In genomic region chr9:106367001-106367400, GRCm38 (mm10) we compare ENCODE assay signal across 8 mouse cellular contexts. TPM values are rescaled to one million over a fixed set of nuclear protein-coding genes. Genes with fewer than 3 reads are reported as not detected.
DNase-seq lines count a peak whose midpoint lies in the region; ATAC-seq and TF ChIP-seq lines count a peak whose summit lies in the region.

No protein-coding gene starts in this region.

- H3K79me2 ChIP-seq in myocyte (ENCODE audit: control insufficient read depth, insufficient read depth): peaks cover 20% of the 10 kb centered on the region

- TF ChIP-seq POLR2A in bone marrow macrophage, adult 2 months (IDR thresholded peaks at IDR 0.05; ENCODE audit: borderline replicate concordance, low read depth, low read length): no peak
- no peak for TF ChIP-seq POLR2A in myocyte (IDR thresholded peaks at IDR 0.05; ENCODE audit: insufficient read length, low read depth)

- peak overlapping the region; percentile 90 for H3K27ac ChIP-seq in bone marrow macrophage, adult 2 months (ENCODE audit: insufficient read depth, low read depth, low read length)
- peak overlapping the region; percentile 93; the same call in 1 of the 2 replicates for H3K27ac ChIP-seq in intestine, embryonic 15.5 days

- H3K4me2 ChIP-seq in intestine, embryonic 15.5 days (replicated peaks): peak overlapping the region; percentile 97
- peak overlapping the region; percentile 88 for H3K4me2 ChIP-seq in myocyte (ENCODE audit: low read depth)

- no peaks in the 10 kb centered on the region for H3K27me3 ChIP-seq in intestine, embryonic 15.5 days (replicated peaks)
- no peaks in the 10 kb centered on the region for H3K27me3 ChIP-seq in myocyte (ENCODE audit: control insufficient read depth, insufficient read depth, insufficient read length)

- peak overlapping the region; percentile 59 for H3K4me3 ChIP-seq in bone marrow macrophage, adult 2 months (ENCODE audit: insufficient read depth, low read length)
- peak overlapping the region; percentile 93 for H3K4me3 ChIP-seq in intestine, embryonic 15.5 days (replicated peaks)
- H3K4me3 ChIP-seq in myocyte: peak overlapping the region; percentile 78

- peak; percentile 54 for DNase-seq in kidney, adult 9 months
- no peak for DNase-seq in kidney, postnatal 10 days
- DNase-seq in adrenal gland, postnatal 10 days: no peak
- no peak for DNase-seq in frontal cortex, postnatal 10 days (ENCODE audit: low spot score in 2 of 2)
- no peak for DNase-seq in kidney, adult 11 months

- peak overlapping the region; percentile 68 for H3ac ChIP-seq in myocyte (ENCODE audit: control insufficient read depth, insufficient read length)

- H3K4me1 ChIP-seq in bone marrow macrophage, adult 2 months (ENCODE audit: control insufficient read depth, insufficient read depth, low read length): peaks cover 37% of the 10 kb centered on the region
- peaks cover 31% of the 10 kb centered on the region for H3K4me1 ChIP-seq in intestine, embryonic 15.5 days (replicated peaks)

- H3K36me3 ChIP-seq in intestine, embryonic 15.5 days: 0 out of 2 replicates have a peak, but pooled peaks cover 3% of the 10 kb centered on the region
- H3K36me3 ChIP-seq in myocyte (ENCODE audit: control insufficient read depth, insufficient read depth): no peaks in the 10 kb centered on the region

- 0 out of 2 replicates have a peak, but pooled peaks have one; percentile 0 for ATAC-seq in intestine, embryonic 15.5 days

- WGBS in intestine, embryonic 15.5 days: 19% methylated on average over 5 of the region's 5 CpGs

- TF ChIP-seq CTCF in bone marrow macrophage, adult 2 months (IDR thresholded peaks at IDR 0.05; ENCODE audit: low read depth, low read length): no peak

- no peaks in the 10 kb centered on the region for H3K9me3 ChIP-seq in intestine, embryonic 15.5 days

- H3K9ac ChIP-seq in intestine, embryonic 15.5 days: peak overlapping the region; percentile 44

TF ChIP-seq in myocyte, 11 proteins besides CTCF, POLR2A, EP300 and RAD21:
- no peak for TF ChIP-seq USF1 (IDR thresholded peaks at IDR 0.05; ENCODE audit: low read depth)
- TF ChIP-seq REST (IDR thresholded peaks at IDR 0.05; ENCODE audit: insufficient read depth, insufficient read length): no peak
- no peak for TF ChIP-seq E2F4 (IDR thresholded peaks at IDR 0.05; ENCODE audit: insufficient read depth)

RNA-seq across cellular contexts. Expression of gene Dusp7, which starts 1.4 kb away (rescaled TPM):
- 122 and 129 TPM in 2 replicates for polyA plus RNA-seq in bone marrow macrophage, adult 2 months (2012; ENCODE audit: insufficient read depth, insufficient read length, missing spikeins)
- polyA plus RNA-seq in intestine, embryonic 15.5 days (2015; fragmentation: Nextera tagmentation; extraction: Ambion mirVana): 10.0 and 10.3 TPM in 2 replicates
- 8.9 TPM for polyA plus RNA-seq in myocyte (2012; fragmentation: generic; extraction: Trizol)
- 10 to 100 TPM; 21.0 to 26.1 TPM for total RNA-seq in adrenal gland, postnatal 10 days (2021)

Comparison
In these comparisons a context has a peak if more than half of its experiments do, and no peak if none do; other contexts are left out.
1. RNA of gene Dusp7, which starts 1.4 kb away (polyA plus RNA-seq): 122 to 129 TPM in bone marrow macrophage, adult 2 months; 10.0 to 10.3 TPM in intestine, embryonic 15.5 days and 8.9 TPM in myocyte (single experiment); every median in the first group is over 10 times any median in the second.
2. Peak in every context shown above with its lines, with median percentiles within 50 percentile points of each other: H3K4me3 ChIP-seq.